Mouse (Mus musculus) limb, embryonic 14.5 days (tissue): ENCODE results near the gene Ror2. TPM values are rescaled to one million over a fixed set of nuclear protein-coding genes. Genes with fewer than 3 reads are reported as not detected.

Experiments
- ATAC-seq: fragments of 200-750 bp; cut with Nextera tagmentation; 2 replicates; pipeline ENCODE4 v1.8.0; 2017; ENCODE audit warnings: low read depth, moderate number of reproducible peaks, moderate TSS enrichment; ENCODE audit not compliant: low FRiP score
- DNase-seq: peaks from one replicate; pipeline ENCODE4 v3.0.0-alpha.2; 2015; ENCODE audit warnings: low spot score
- H3K27ac ChIP-seq: fragments of 300-500 bp; sonication (generic); replicated peaks from 2 replicates; pipeline ENCODE4 v1.5.1; 2014; ENCODE audit warnings: low read depth, mild to moderate bottlenecking, low read length, moderate library complexity, mixed read lengths
- H3K27me3 ChIP-seq: fragments of 300-500 bp; sonication (generic); 2 replicates; pipeline ENCODE4 v1.6.1; 2014; ENCODE audit warnings: low read length, mixed read lengths; ENCODE audit not compliant: control insufficient read depth, insufficient read depth
- H3K36me3 ChIP-seq: fragments of 300-500 bp; sonication (generic); 2 replicates; pipeline ENCODE4 v1.6.1; 2014; ENCODE audit warnings: mild to moderate bottlenecking, low read length, moderate library complexity, mixed read lengths; ENCODE audit not compliant: control insufficient read depth, insufficient read depth
- H3K4me1 ChIP-seq: fragments of 300-500 bp; sonication (generic); 2 replicates; pipeline ENCODE4 v1.6.1; 2014; ENCODE audit warnings: antibody characterized with exemption, low read length, mixed read lengths; ENCODE audit not compliant: control insufficient read depth, insufficient read depth
- H3K4me2 ChIP-seq: fragments of 300-500 bp; sonication (generic); replicated peaks from 2 replicates; pipeline ENCODE4 v1.6.1; 2014; ENCODE audit warnings: low read depth, mild to moderate bottlenecking, low read length, moderate library complexity; ENCODE audit not compliant: severe bottlenecking
- H3K4me3 ChIP-seq: fragments of 300-500 bp; sonication (generic); replicated peaks from 2 replicates; pipeline ENCODE4 v1.5.1; 2014; ENCODE audit warnings: low read length
- H3K9ac ChIP-seq: fragments of 300-500 bp; sonication (generic); 2 replicates; pipeline ENCODE4 v1.6.1; 2014; ENCODE audit warnings: mild to moderate bottlenecking, low read depth, low read length, moderate library complexity; ENCODE audit not compliant: severe bottlenecking
- H3K9me3 ChIP-seq: fragments of 300-500 bp; sonication (generic); 2 replicates; pipeline ENCODE4 v1.6.1; 2016; ENCODE audit warnings: low read length; ENCODE audit not compliant: control insufficient read depth
- POLR2A ChIP-seq: fragments of 200-500 bp; IDR thresholded peaks from 2 replicates; pipeline ENCODE4 v1.8.0; 2012; ENCODE audit warnings: inconsistent platforms, mild to moderate bottlenecking, moderate library complexity, borderline replicate concordance; ENCODE audit not compliant: insufficient read depth, insufficient read length; ENCODE audit errors: extremely low read depth
- WGBS: fragments of 180-500 bp; shearing (Covaris S2); extraction: QIAGEN DNeasy Blood & Tissue Kit; methylation state at CpG from one replicate; pipeline ENCODE4 v1.1.7; 2014; 5-methylcytosine and 5-hydroxymethylcytosine counted together
- polyA plus RNA-seq, 2 experiments: library from polyadenylated mRNA; depleted of rRNA in 1 of 2; stranded (reverse) in 1 of 2; unstranded in 1 of 2; fragments of >200 nt; fragmentation: Nextera tagmentation in 1 of 2; extraction: Ambion mirVana in 1 of 2; gene quantifications; 2 replicates each; pipeline versions ENCODE4 v1.2.1 to v1.2.3; 2012 to 2014

Gene Ror2
- polyA plus RNA-seq, 2 experiments, result 19.0 to 33.0 TPM

- DNase-seq (peak; percentile 80), ATAC-seq (0 out of 2 replicates have a peak, but pooled peaks have one; percentile 14)
- Histone ChIP-seq H3K4me2 (no peak overlapping the region), H3K4me3 (no peak overlapping the region), H3K9ac (no peak overlapping the region), H3K9me3 (no peaks in the 10 kb centered on the region), H3K36me3 (no peaks in the 10 kb centered on the region), H3K27me3 (no peaks in the 10 kb centered on the region), H3K4me1 (peaks cover 71% of the 10 kb centered on the region), H3K27ac (no peak overlapping the region)
- WGBS, result 15% methylated on average over 9 of the region's 9 CpGs
- no peak for TF ChIP-seq POLR2A
Measured at GRCm38 (mm10) chr13:53233381-53233780, 52.5 kb downstream of the Ror2 start.

DNA sequence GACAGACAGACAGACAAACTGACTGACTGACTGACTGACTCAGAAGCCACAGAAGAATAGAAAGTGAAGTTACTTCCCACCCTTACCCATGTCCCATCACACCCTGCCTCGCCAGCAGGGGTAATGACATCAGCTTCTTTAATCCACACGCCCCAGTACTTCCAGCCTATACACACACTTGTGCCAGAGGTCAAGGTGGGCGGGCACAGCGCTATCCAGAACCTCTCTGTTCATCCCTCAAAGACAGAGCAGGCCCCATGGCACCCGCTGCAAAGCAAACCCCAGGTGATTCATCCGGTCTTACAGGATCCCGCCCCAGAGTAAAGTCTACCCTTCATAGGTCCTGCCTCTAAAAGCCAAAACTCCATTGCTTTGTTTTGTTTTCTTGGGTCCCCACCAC is 53.5 kb downstream of the Ror2 start:
- H3K4me2 ChIP-seq, result no peak overlapping the region
- DNase-seq (no peak), ATAC-seq (no peak)
- H3K4me1 ChIP-seq, result peaks cover 71% of the 10 kb centered on the region
- TF ChIP-seq POLR2A, result no peak
- H3K4me3 ChIP-seq, result no peak overlapping the region
- H3K36me3 ChIP-seq, result no peaks in the 10 kb centered on the region
- H3K27ac ChIP-seq, result no peak overlapping the region
- H3K9me3 ChIP-seq, result no peaks in the 10 kb centered on the region
- no peaks in the 10 kb centered on the region for H3K27me3 ChIP-seq
- WGBS, result 65% methylated on average over 7 of the region's 7 CpGs
- no peak overlapping the region for H3K9ac ChIP-seq

DNA sequence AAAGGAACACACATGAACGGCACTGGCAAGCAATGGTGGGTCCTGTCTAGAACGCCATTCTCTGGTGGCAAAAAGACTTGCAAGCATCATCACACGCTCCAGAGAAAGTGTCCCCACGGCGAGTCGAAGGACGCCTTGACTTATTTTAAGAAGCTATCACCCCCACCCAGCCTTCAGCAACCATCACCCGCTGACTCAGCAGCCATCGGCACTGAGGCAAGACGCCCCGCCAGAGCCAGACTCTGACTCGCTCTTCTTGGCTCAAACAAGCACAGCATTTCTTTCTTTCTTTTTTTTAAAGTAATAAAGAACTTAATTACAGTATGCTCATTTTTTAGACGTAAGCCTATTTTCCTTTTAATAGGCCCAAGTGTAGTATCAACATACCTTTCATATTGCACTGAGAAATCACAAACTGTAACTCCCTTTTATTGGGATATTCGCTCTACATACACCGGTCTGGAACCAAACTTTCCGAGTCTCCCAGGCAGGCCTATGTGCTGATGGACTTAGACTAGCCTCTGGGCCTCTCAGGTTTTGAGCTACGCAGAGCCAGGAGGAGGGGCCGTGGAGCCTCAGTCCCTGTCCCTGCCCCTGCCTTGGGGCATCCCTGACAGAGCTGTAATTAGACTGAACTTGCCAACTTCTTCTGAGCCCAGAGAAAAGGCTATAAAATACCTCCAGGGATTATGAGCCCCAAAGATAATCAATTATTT is 55.3 kb downstream of the Ror2 start:
- Histone ChIP-seq H3K4me1 (peaks cover 57% of the 10 kb centered on the region), H3K36me3 (no peaks in the 10 kb centered on the region), H3K27ac (no peak overlapping the region; the same call in 1 of the 2 replicates), H3K4me3 (no peak overlapping the region), H3K9me3 (no peaks in the 10 kb centered on the region), H3K27me3 (no peaks in the 10 kb centered on the region), H3K9ac (no peak overlapping the region), H3K4me2 (no peak overlapping the region)
- DNase-seq (peak; percentile 63), ATAC-seq (peak; percentile 77)
- WGBS, result 38% methylated on average over 18 of the region's 18 CpGs
- no peak for TF ChIP-seq POLR2A

- Histone ChIP-seq H3K9ac (no peak overlapping the region), H3K36me3 (no peaks in the 10 kb centered on the region), H3K27ac (no peak overlapping the region), H3K9me3 (no peaks in the 10 kb centered on the region), H3K27me3 (no peaks in the 10 kb centered on the region), H3K4me3 (no peak overlapping the region), H3K4me2 (no peak overlapping the region), H3K4me1 (peaks cover 30% of the 10 kb centered on the region)
- DNase-seq, result no peak
- no peak for TF ChIP-seq POLR2A
- no peak for ATAC-seq
- WGBS, result 40% methylated on average over 5 of the region's 6 CpGs
Measured at GRCm38 (mm10) chr13:53227019-53227418, 58.9 kb downstream of the Ror2 start.

DNA sequence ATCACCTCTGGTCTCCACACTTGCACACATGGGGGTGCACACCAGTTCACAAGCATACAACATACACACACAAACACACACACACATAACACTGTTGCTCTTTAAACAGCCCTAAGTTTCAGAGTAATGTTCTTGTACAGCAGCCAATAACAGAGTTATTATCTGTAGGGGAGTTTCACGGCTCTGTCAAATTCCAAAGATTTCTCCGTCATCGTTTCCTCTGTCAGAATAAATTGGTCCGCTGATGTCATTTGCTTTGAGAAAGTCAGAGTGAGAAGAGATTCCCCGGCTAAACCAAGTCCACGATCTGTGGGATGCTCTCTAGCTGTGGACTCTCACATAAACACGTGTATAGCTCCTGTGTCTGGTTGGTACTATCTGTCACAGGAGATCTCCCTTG is 59.5 kb downstream of the Ror2 start:
- H3K4me3 ChIP-seq, result no peak overlapping the region
- no peaks in the 10 kb centered on the region for H3K27me3 ChIP-seq
- no peak for ATAC-seq
- H3K27ac ChIP-seq, result no peak overlapping the region
- 69% methylated on average over 7 of the region's 7 CpGs for WGBS
- no peaks in the 10 kb centered on the region for H3K36me3 ChIP-seq
- peak; percentile 52 for DNase-seq
- H3K4me2 ChIP-seq, result no peak overlapping the region
- H3K4me1 ChIP-seq, result peaks cover 28% of the 10 kb centered on the region
- H3K9me3 ChIP-seq, result no peaks in the 10 kb centered on the region
- H3K9ac ChIP-seq, result no peak overlapping the region
- no peak for TF ChIP-seq POLR2A
